In genomic region chr1:150360864-150361263, GRCm38 (mm10) we compare ENCODE assay signal across 44 mouse cellular contexts. TPM values are rescaled to one million over a fixed set of nuclear protein-coding genes. Genes with fewer than 3 reads are reported as not detected.
"Had no signal": no experiment of that assay in that cellular context is flagged by ENCODE, and none has a peak within 500 bp of the region (broad histone marks: within the 10 kb centered on the region; RNA-seq: fewer than 3 reads in every experiment).

No protein-coding gene starts in this region.

- H3K27me3 ChIP-seq: limb, embryonic 12.5 days; limb, embryonic 13.5 days; limb, embryonic 15.5 days; liver, embryonic 13.5 days; liver, embryonic 15.5 days; lung, embryonic 15.5 days; megakaryocyte, embryonic 14.5 days; midbrain, embryonic 12.5 days; midbrain, embryonic 13.5 days; midbrain, embryonic 15.5 days; neural tube, embryonic 12.5 days; neural tube, embryonic 13.5 days had no signal

- H3K27ac ChIP-seq: left cerebral cortex, adult 2 months; limb, embryonic 10.5 days; limb, embryonic 12.5 days; limb, embryonic 13.5 days; limb, embryonic 15.5 days; liver, embryonic 13.5 days; liver, embryonic 14.5 days; liver, embryonic 15.5 days; lung, embryonic 15.5 days; macrophage; midbrain, embryonic 10.5 days; midbrain, embryonic 12.5 days; midbrain, embryonic 13.5 days; midbrain, embryonic 15.5 days; neural tube, embryonic 12.5 days; neural tube, embryonic 13.5 days had no signal

- ATAC-seq: midbrain, embryonic 13.5 days; midbrain, embryonic 15.5 days; midbrain, embryonic 16.5 days had no signal

- H3K4me1 ChIP-seq: limb, embryonic 10.5 days; limb, embryonic 12.5 days; limb, embryonic 13.5 days; limb, embryonic 15.5 days; liver, embryonic 13.5 days; liver, embryonic 15.5 days; lung, embryonic 15.5 days; megakaryocyte, embryonic 14.5 days; midbrain, embryonic 10.5 days; midbrain, embryonic 12.5 days; midbrain, embryonic 13.5 days; midbrain, embryonic 15.5 days; neural tube, embryonic 12.5 days; neural tube, embryonic 13.5 days had no signal

- H3K9ac ChIP-seq: limb, embryonic 12.5 days; limb, embryonic 13.5 days; limb, embryonic 15.5 days; liver, embryonic 13.5 days; liver, embryonic 14.5 days; liver, embryonic 15.5 days; lung, embryonic 14.5 days; lung, embryonic 15.5 days; midbrain, embryonic 12.5 days; midbrain, embryonic 13.5 days; midbrain, embryonic 15.5 days; neural tube, embryonic 12.5 days; neural tube, embryonic 13.5 days had no signal

- H3K4me3 ChIP-seq: left cerebral cortex, adult 2 months; limb, embryonic 10.5 days; limb, embryonic 12.5 days; limb, embryonic 13.5 days; limb, embryonic 15.5 days; liver, embryonic 13.5 days; liver, embryonic 15.5 days; lung, embryonic 15.5 days; megakaryocyte, embryonic 14.5 days; midbrain, embryonic 10.5 days; midbrain, embryonic 12.5 days; midbrain, embryonic 13.5 days; midbrain, embryonic 15.5 days; myocyte; neural tube, embryonic 12.5 days; neural tube, embryonic 13.5 days had no signal

- DNase-seq: layer of hippocampus, postnatal 36 days; left cerebral cortex, postnatal 4 days; liver; liver, embryonic 13.5 days; lung, adult 18-20 months; lung, embryonic 14.5 days; lung, postnatal 10 days; lung, postnatal 14 days; lung, postnatal 36 days; lung, postnatal 4 days; midbrain, embryonic 14.5 days had no signal

- H3K9me3 ChIP-seq: limb, embryonic 10.5 days; limb, embryonic 12.5 days; limb, embryonic 13.5 days; limb, embryonic 15.5 days; liver, embryonic 13.5 days; liver, embryonic 15.5 days; lung, embryonic 15.5 days; megakaryocyte, embryonic 14.5 days; midbrain, embryonic 10.5 days; midbrain, embryonic 12.5 days; midbrain, embryonic 13.5 days; midbrain, embryonic 15.5 days; neural tube, embryonic 12.5 days; neural tube, embryonic 13.5 days had no signal

- H3K4me2 ChIP-seq: limb, embryonic 12.5 days; limb, embryonic 13.5 days; limb, embryonic 15.5 days; liver, embryonic 13.5 days; liver, embryonic 15.5 days; lung, embryonic 14.5 days; lung, embryonic 15.5 days; midbrain, embryonic 11.5 days; midbrain, embryonic 12.5 days; midbrain, embryonic 13.5 days; midbrain, embryonic 15.5 days; neural tube, embryonic 12.5 days; neural tube, embryonic 13.5 days had no signal

RNA-seq across cellular contexts. Expression of gene Pdc, which starts 41.6 kb away (rescaled TPM):
- total RNA-seq: layer of hippocampus, postnatal 36 days; left cerebral cortex, adult 18-20 months; left cerebral cortex, adult 2 months; left cerebral cortex, postnatal 10 days; left cerebral cortex, postnatal 14 days; left cerebral cortex, postnatal 25 days; left cerebral cortex, postnatal 36 days; left cerebral cortex, postnatal 4 days; megakaryocyte progenitor cell, adult 5-6 weeks; megakaryocyte, adult 5-6 weeks; megakaryocyte-erythroid progenitor cell, adult 5-6 weeks; midbrain, postnatal 0 days; monocyte, adult 5-6 weeks had no signal
- polyA plus RNA-seq: limb, embryonic 10.5 days; limb, embryonic 11.5 days; limb, embryonic 12.5 days; limb, embryonic 13.5 days; limb, embryonic 15.5 days; liver, embryonic 13.5 days; liver, embryonic 14.5 days; liver, embryonic 15.5 days; liver, embryonic 16.5 days; lung, embryonic 14.5 days; lung, embryonic 15.5 days; lung, embryonic 16.5 days; macrophage; midbrain, embryonic 10.5 days; midbrain, embryonic 11.5 days; midbrain, embryonic 12.5 days; midbrain, embryonic 13.5 days; midbrain, embryonic 15.5 days; midbrain, embryonic 16.5 days; midbrain, postnatal 0 days; myocyte; neural tube, embryonic 11.5 days; neural tube, embryonic 12.5 days; neural tube, embryonic 13.5 days had no signal
